Mouse (Mus musculus) ES-E14 (cell line): ENCODE data around the gene P2rx2. TPM values are rescaled to one million over a fixed set of nuclear protein-coding genes. Genes with fewer than 3 reads are reported as not detected.

Experiments
- DNase-seq: peaks from one replicate; pipeline ENCODE4 v3.0.0-alpha.2; 2013; ENCODE audit warnings: low read depth, low spot score
- H3K27ac ChIP-seq: 2 replicates; pipeline ENCODE4 v1.5.1; 2012; ENCODE audit warnings: low read depth, mild to moderate bottlenecking, low read length, moderate library complexity, mixed read lengths; ENCODE audit not compliant: poor library complexity, insufficient read depth, severe bottlenecking
- H3K36me3 ChIP-seq: 2 replicates; pipeline ENCODE4 v1.6.1; 2012; ENCODE audit warnings: mild to moderate bottlenecking, low read length, moderate library complexity, mixed read lengths; ENCODE audit not compliant: control insufficient read depth, poor library complexity, insufficient read depth, severe bottlenecking
- H3K4me1 ChIP-seq, 2 experiments: fragments of 150-350 bp in 1 of 2; sonication (generic) in 1 of 2; 2 replicates each; pipeline ENCODE4 v1.6.1; 2012; ENCODE audit warnings: low read length in 2 of 2, mild to moderate bottlenecking in 1 of 2, mixed read lengths in 1 of 2; ENCODE audit not compliant: control insufficient read depth in 2 of 2, insufficient read depth in 2 of 2, poor library complexity in 1 of 2
- H3K4me3 ChIP-seq, 2 experiments: fragments of 150-350 bp in 1 of 2; sonication (generic) in 1 of 2; 2 replicates each; pipeline ENCODE4 v1.5.1; 2012; ENCODE audit warnings: low read length in 2 of 2, low read depth in 1 of 2, mild to moderate bottlenecking in 1 of 2, mixed read lengths in 1 of 2; ENCODE audit not compliant: insufficient read depth in 1 of 2, poor library complexity in 1 of 2, severe bottlenecking in 1 of 2
- H3K9ac ChIP-seq: 2 replicates; pipeline ENCODE4 v1.6.1; 2012; ENCODE audit warnings: low read depth, mild to moderate bottlenecking, low read length, mixed read lengths; ENCODE audit not compliant: poor library complexity, insufficient read depth, severe bottlenecking
- H3K9me3 ChIP-seq: fragments of 150-350 bp; sonication (generic); 2 replicates; pipeline ENCODE4 v1.6.1; 2012; ENCODE audit warnings: low read depth, mild to moderate bottlenecking, low read length; ENCODE audit not compliant: control insufficient read depth, insufficient read depth
- CHD2 ChIP-seq: IDR thresholded peaks from 2 replicates; pipeline ENCODE4 v1.6.1; 2014; ENCODE audit warnings: mild to moderate bottlenecking, low read depth, low read length, inconsistent platforms
- HCFC1 ChIP-seq: IDR thresholded peaks from 2 replicates; pipeline ENCODE4 v1.6.1; 2012; ENCODE audit warnings: low read length, inconsistent platforms, borderline replicate concordance; ENCODE audit not compliant: insufficient read depth
- MAFK ChIP-seq: IDR thresholded peaks from 2 replicates; pipeline ENCODE4 v1.6.1; 2014; ENCODE audit warnings: mild to moderate bottlenecking, low read depth, low read length, inconsistent platforms; ENCODE audit not compliant: insufficient read depth
- ZC3H11A ChIP-seq: IDR thresholded peaks from 2 replicates; pipeline ENCODE4 v1.6.1; 2012; ENCODE audit warnings: low read depth, mild to moderate bottlenecking, inconsistent platforms, low read length, borderline replicate concordance
- ZNF384 ChIP-seq: IDR thresholded peaks from 2 replicates; pipeline ENCODE4 v1.6.1; 2012; ENCODE audit warnings: low read depth, low read length, inconsistent platforms
- in situ Hi-C, 2 experiments: fragments of 600-800 bp; cut with MboI; formaldehyde crosslinking; loops; one replicate each; pipeline ENCODE4 v1.15.1; 2025; ENCODE audit warnings: low sequenced_read_pairs in 2 of 2, inconsistent platforms in 1 of 2; ENCODE audit not compliant: unreplicated experiment in 2 of 2
- total RNA-seq: library from RNA; depleted of rRNA; stranded (reverse); fragments of 300-350 nt; gene quantifications from 2 replicates; pipeline ENCODE4 v1.2.3, GENCODE M21; 2012; rRNA removed

Gene P2rx2
- total RNA-seq, 1 experiment = 1.3 TPM

- no peak overlapping the region for H3K27ac ChIP-seq
- no peak for TF ChIP-seq CHD2
- no peak for TF ChIP-seq MAFK
- TF ChIP-seq ZC3H11A = no peak
- TF ChIP-seq HCFC1 = no peak
- TF ChIP-seq ZNF384 = no peak
- H3K9me3 ChIP-seq = no peaks in the 10 kb centered on the region
- in situ Hi-C loops = no loop called here
- DNase-seq = no peak
- no peaks in the 10 kb centered on the region for H3K4me1 ChIP-seq
- H3K4me3 ChIP-seq = no peak overlapping the region
- no peak overlapping the region for H3K9ac ChIP-seq
- H3K36me3 ChIP-seq = peaks cover 49% of the 10 kb centered on the region
Observed at GRCm38 (mm10) chr5:110330508-110330907, 12.5 kb downstream of the P2rx2 start.

- no peak for DNase-seq
- Histone ChIP-seq H3K27ac (no peak overlapping the region), H3K4me1 (no peaks in the 10 kb centered on the region), H3K9ac (no peak overlapping the region), H3K9me3 (no peaks in the 10 kb centered on the region), H3K36me3 (peaks cover 34% of the 10 kb centered on the region), H3K4me3 (no peak overlapping the region)
- TF ChIP-seq MAFK (no peak), CHD2 (no peak)
- in situ Hi-C loops = no loop called here
Observed at GRCm38 (mm10) chr5:110313127-110313526, 29.9 kb downstream of the P2rx2 start.

GRCm38 (mm10) chr5:110308861-110309260 is 34.2 kb downstream of the P2rx2 start:
- TF ChIP-seq ZC3H11A = no peak
- TF ChIP-seq HCFC1 = no peak
- no peak for TF ChIP-seq CHD2
- no peak for TF ChIP-seq ZNF384
- TF ChIP-seq MAFK = no peak
- no peak overlapping the region for H3K9ac ChIP-seq
- no peaks in the 10 kb centered on the region for H3K4me1 ChIP-seq
- in situ Hi-C loops = no loop called here
- peaks cover 49% of the 10 kb centered on the region for H3K36me3 ChIP-seq
- no peaks in the 10 kb centered on the region for H3K9me3 ChIP-seq
- no peak overlapping the region for H3K4me3 ChIP-seq
- DNase-seq = no peak
- H3K27ac ChIP-seq = no peak overlapping the region

- Histone ChIP-seq H3K4me3 (no peak overlapping the region), H3K9ac (no peak overlapping the region), H3K9me3 (no peaks in the 10 kb centered on the region), H3K27ac (no peak overlapping the region), H3K4me1 (no peaks in the 10 kb centered on the region), H3K36me3 (peaks cover 62% of the 10 kb centered on the region)
- no peak for TF ChIP-seq ZC3H11A
- DNase-seq = no peak
- in situ Hi-C loops = no loop called here
Observed at GRCm38 (mm10) chr5:110300591-110300990, 42.4 kb downstream of the P2rx2 start.

- peaks cover 49% of the 10 kb centered on the region for H3K36me3 ChIP-seq
- TF ChIP-seq MAFK = no peak
Observed at GRCm38 (mm10) chr5:110296637-110297036, 46.4 kb downstream of the P2rx2 start.

GRCm38 (mm10) chr5:110291649-110292048 is 51.4 kb downstream of the P2rx2 start:
- in situ Hi-C loops = no loop called here
- Histone ChIP-seq H3K36me3 (peaks cover 29% of the 10 kb centered on the region), H3K4me1 (no peaks in the 10 kb centered on the region), H3K9ac (no peak overlapping the region), H3K9me3 (no peaks in the 10 kb centered on the region), H3K27ac (no peak overlapping the region), H3K4me3 (no peak overlapping the region)
- no peak for TF ChIP-seq HCFC1
- TF ChIP-seq ZNF384 = no peak
- no peak for TF ChIP-seq CHD2
- no peak for TF ChIP-seq MAFK
- TF ChIP-seq ZC3H11A = no peak
- DNase-seq = no peak

More at GRCm38 (mm10) chr5:110296637-110297036, 46.4 kb downstream of the P2rx2 start:
- Histone ChIP-seq H3K9me3 (no peaks in the 10 kb centered on the region), H3K4me1 (no peaks in the 10 kb centered on the region), H3K27ac (no peak overlapping the region), H3K4me3 (no peak overlapping the region), H3K9ac (no peak overlapping the region)
- in situ Hi-C loops = no loop called here
- no peak for DNase-seq

Other genes starting within 250 kb of the P2rx2 start
- 11.4 and 13.7 TPM in 2 replicates for gene Gm35315, start 248.8 kb downstream of the P2rx2 start, total RNA-seq
- 18.3 and 39.9 TPM in 2 replicates for gene Plcxd1, start 243.2 kb downstream of the P2rx2 start, total RNA-seq
- 116 and 226 TPM in 2 replicates for gene Gtpbp6, start 235.0 kb downstream of the P2rx2 start, total RNA-seq
- 7.8 and 8.9 TPM in 2 replicates for gene Zfp605, start 233.1 kb downstream of the P2rx2 start, total RNA-seq
- 32.7 and 40.2 TPM in 2 replicates for gene Chfr, start 207.4 kb downstream of the P2rx2 start, total RNA-seq
- gene Golga3, start 166.5 kb downstream of the P2rx2 start, total RNA-seq = 20.8 and 24.3 TPM in 2 replicates
- 83.3 and 134 TPM in 2 replicates for gene Ankle2, start 112.2 kb downstream of the P2rx2 start, total RNA-seq
- gene Pgam5, start 73.3 kb downstream of the P2rx2 start, total RNA-seq = 55.4 and 65.6 TPM in 2 replicates
- 11.7 and 16.9 TPM in 2 replicates for gene Pxmp2, start 57.0 kb downstream of the P2rx2 start, total RNA-seq
- 77.7 and 96.1 TPM in 2 replicates for gene Pole, start 56.9 kb downstream of the P2rx2 start, total RNA-seq
- 1.3 and 2.5 TPM in 2 replicates for gene Lrcol1, start 1.5 kb upstream of the P2rx2 start, total RNA-seq
- gene Fbrsl1, start 105.3 kb upstream of the P2rx2 start, total RNA-seq = 44.4 and 51.7 TPM in 2 replicates
- gene Galnt9, start 201.1 kb upstream of the P2rx2 start, total RNA-seq = 0.40 and 1.6 TPM in 2 replicates